Mouse (Mus musculus) spleen, adult 10 weeks (tissue): ENCODE results near the gene Acat1. TPM values are rescaled to one million over a fixed set of nuclear protein-coding genes. Genes with fewer than 3 reads are reported as not detected.

Source experiments
- polyA plus RNA-seq: library from polyadenylated mRNA; stranded (reverse); fragments of 350-450 nt; fragmentation: Illumina TruSeq; extraction: RNeasy Lipid Tissue Mini Kit (QIAGEN cat#74804); gene quantifications from one replicate; pipeline ENCODE4 v1.2.3, GENCODE M21; 2015; ENCODE audit warnings: low replicate concordance; ENCODE audit not compliant: insufficient read depth

Acat1 gene
- polyA plus RNA-seq, result 43.9 TPM

GRCm38 (mm10) chr9:53609968-53610781, at the start of gene Acat1:
Gene Acat1 (minus strand): TSS chr9:53610382.

GRCm38 (mm10) chr9:53536558-53537320, 73.4 kb downstream of the Acat1 start, which contains the start of the genes Atm and Npat:
Gene Atm (minus strand): TSS chr9:53536740.
Gene Npat (plus strand): TSS chr9:53537047.

Other genes starting within 250 kb of the Acat1 start
- 9.8 TPM for gene Kdelc2, start 226.4 kb downstream of the Acat1 start, polyA plus RNA-seq
- gene 4930550C14Rik, start 208.1 kb downstream of the Acat1 start, polyA plus RNA-seq, result 1.1 TPM
- 36.4 TPM for gene Atm, start 73.6 kb downstream of the Acat1 start, polyA plus RNA-seq
- gene Npat, start 73.3 kb downstream of the Acat1 start, polyA plus RNA-seq, result 18.6 TPM
- 29.9 TPM for gene Cul5, start 59.6 kb upstream of the Acat1 start, polyA plus RNA-seq
- 12.5 TPM for gene Rab39, start 95.8 kb upstream of the Acat1 start, polyA plus RNA-seq
- gene Slc35f2, start 161.2 kb upstream of the Acat1 start, polyA plus RNA-seq, result 4.8 TPM
- 0.36 TPM for gene Sln, start 239.8 kb upstream of the Acat1 start, polyA plus RNA-seq